Mouse (Mus musculus) stomach, postnatal 0 days (tissue): ENCODE measurements at regions not wholly inside any gene's neighbourhood (a gene's known extent, or its start where the extent isn't known, plus 50 kb on each side); places are given as distances from the start of the nearest gene placed in this dataset.

ENCODE experiments used
- ATAC-seq: fragments of 200-750 bp; cut with Nextera tagmentation; 2 replicates; pipeline ENCODE4 v1.8.0; 2017; ENCODE audit not compliant: low FRiP score, low TSS enrichment
- DNase-seq: peaks from one replicate; pipeline ENCODE4 v3.0.0-alpha.2; 2016; ENCODE audit warnings: low spot score
- H3K27ac ChIP-seq: fragments of 300-500 bp; sonication (generic); replicated peaks from 2 replicates; pipeline ENCODE4 v1.5.1; 2014; ENCODE audit warnings: mild to moderate bottlenecking, control low read depth
- H3K27me3 ChIP-seq: fragments of 300-500 bp; sonication (generic); 2 replicates; pipeline ENCODE4 v1.6.1; 2014; ENCODE audit warnings: low read length; ENCODE audit not compliant: control insufficient read depth, insufficient read depth
- H3K36me3 ChIP-seq: fragments of 300-500 bp; sonication (generic); 2 replicates; pipeline ENCODE4 v1.6.1; 2014; ENCODE audit warnings: low read length, mixed read lengths; ENCODE audit not compliant: control insufficient read depth, insufficient read depth
- H3K4me1 ChIP-seq: fragments of 300-500 bp; sonication (generic); replicated peaks from 2 replicates; pipeline ENCODE4 v1.6.1; 2014; ENCODE audit warnings: antibody characterized with exemption; ENCODE audit not compliant: control insufficient read depth, insufficient read depth
- H3K4me2 ChIP-seq: fragments of 300-500 bp; sonication (generic); replicated peaks from 2 replicates; pipeline ENCODE4 v1.6.1; 2014; ENCODE audit warnings: low read depth, mild to moderate bottlenecking, control low read depth, moderate library complexity
- H3K4me3 ChIP-seq: fragments of 300-500 bp; sonication (generic); 2 replicates; pipeline ENCODE4 v1.5.1; 2014; ENCODE audit warnings: low read depth, low read length, control low read depth
- H3K9ac ChIP-seq: fragments of 300-500 bp; sonication (generic); 2 replicates; pipeline ENCODE4 v1.6.1; 2014; ENCODE audit warnings: mild to moderate bottlenecking, low read length, control low read depth, mixed read lengths
- H3K9me3 ChIP-seq: fragments of 300-500 bp; sonication (generic); 2 replicates; pipeline ENCODE4 v1.6.1; 2016; ENCODE audit warnings: low read length; ENCODE audit not compliant: control insufficient read depth
- CTCF ChIP-seq: IDR thresholded peaks from 2 replicates; pipeline ENCODE4 v1.5.1; 2016; ENCODE audit warnings: antibody characterized with exemption, low read depth, mild to moderate bottlenecking, moderate library complexity
- EP300 ChIP-seq: optimal IDR thresholded peaks from 2 replicates; pipeline ENCODE3; 2016; ENCODE audit warnings: antibody characterized with exemption
- WGBS: fragments of 180-500 bp; shearing (Covaris S2); extraction: QIAGEN DNeasy Blood & Tissue Kit; methylation state at CpG from one replicate; pipeline ENCODE4 v1.1.7; 2014; 5-methylcytosine and 5-hydroxymethylcytosine counted together

GRCm38 (mm10) chr14:24747796-24748496 is 261.0 kb downstream of the Rps24 start:
- DNase-seq: peak; percentile 27
- no peak overlapping the region for H3K9ac ChIP-seq
- no peak for TF ChIP-seq CTCF
- TF ChIP-seq EP300: no peak
- 26% methylated on average over 7 of the region's 7 CpGs for WGBS
- H3K27me3 ChIP-seq: no peaks in the 10 kb centered on the region
- no peak overlapping the region for H3K4me3 ChIP-seq
- peak; percentile 90 for ATAC-seq
- H3K4me2 ChIP-seq: 0 out of 2 replicates have a peak overlapping the region, but pooled peaks have one; percentile 17
- no peaks in the 10 kb centered on the region for H3K9me3 ChIP-seq
- H3K36me3 ChIP-seq: no peaks in the 10 kb centered on the region
- H3K27ac ChIP-seq: peak overlapping the region; percentile 78
- 0 out of 2 replicates have a peak, but pooled peaks cover 4% of the 10 kb centered on the region for H3K4me1 ChIP-seq

- Histone ChIP-seq H3K4me1 (0 out of 2 replicates have a peak, but pooled peaks cover 4% of the 10 kb centered on the region), H3K4me2 (no peak overlapping the region), H3K4me3 (no peak overlapping the region), H3K27ac (peak overlapping the region; percentile 78), H3K9ac (no peak overlapping the region), H3K36me3 (no peaks in the 10 kb centered on the region), H3K27me3 (no peaks in the 10 kb centered on the region), H3K9me3 (no peaks in the 10 kb centered on the region)
- no peak for ATAC-seq
- TF ChIP-seq CTCF: no peak
- TF ChIP-seq EP300: no peak
- DNase-seq: no peak
- 48% methylated on average over 2 of the region's 2 CpGs for WGBS
These were observed 261.6 kb downstream of the Rps24 start for GRCm38 (mm10) chr14:24748497-24748862.

- 81% methylated on average over 9 of the region's 9 CpGs for WGBS
- no peak overlapping the region for H3K4me2 ChIP-seq
- no peak for ATAC-seq
- no peaks in the 10 kb centered on the region for H3K27me3 ChIP-seq
- TF ChIP-seq EP300: no peak
- no peak for TF ChIP-seq CTCF
- no peak overlapping the region for H3K4me3 ChIP-seq
- DNase-seq: no peak
- 0 out of 2 replicates have a peak, but pooled peaks cover 4% of the 10 kb centered on the region for H3K4me1 ChIP-seq
- no peak overlapping the region for H3K9ac ChIP-seq
- peak overlapping the region; percentile 78; the same call in 1 of the 2 replicates for H3K27ac ChIP-seq
- H3K9me3 ChIP-seq: no peaks in the 10 kb centered on the region
- no peaks in the 10 kb centered on the region for H3K36me3 ChIP-seq
These were observed 262.4 kb downstream of the Rps24 start for GRCm38 (mm10) chr14:24749313-24749712.

- Histone ChIP-seq H3K36me3 (no peaks in the 10 kb centered on the region), H3K4me1 (0 out of 2 replicates have a peak, but pooled peaks cover 4% of the 10 kb centered on the region), H3K27ac (no peak overlapping the region), H3K9ac (no peak overlapping the region), H3K27me3 (no peaks in the 10 kb centered on the region), H3K9me3 (no peaks in the 10 kb centered on the region), H3K4me3 (no peak overlapping the region), H3K4me2 (no peak overlapping the region)
- ATAC-seq (no peak), DNase-seq (no peak)
- WGBS: 89% methylated on average over 8 of the region's 8 CpGs
- no peak for TF ChIP-seq CTCF
- no peak for TF ChIP-seq EP300
These were observed 264.3 kb downstream of the Rps24 start for GRCm38 (mm10) chr14:24751227-24751626.

- no peaks in the 10 kb centered on the region for H3K27me3 ChIP-seq
- H3K9ac ChIP-seq: no peak overlapping the region
- TF ChIP-seq EP300 (no peak), CTCF (no peak)
- no peak for ATAC-seq
- no peak overlapping the region for H3K4me3 ChIP-seq
- H3K9me3 ChIP-seq: no peaks in the 10 kb centered on the region
- no peaks in the 10 kb centered on the region for H3K36me3 ChIP-seq
- no peak for DNase-seq
- H3K4me1 ChIP-seq: no peaks in the 10 kb centered on the region
- no peak overlapping the region for H3K27ac ChIP-seq
- H3K4me2 ChIP-seq: no peak overlapping the region
- WGBS: 58% methylated on average over 1 of the region's 1 CpGs
These were observed 267.8 kb downstream of the Rps24 start for GRCm38 (mm10) chr14:24754753-24755152.

GRCm38 (mm10) chr14:24755426-24756117 is 268.6 kb downstream of the Rps24 start:
- ATAC-seq: no peak
- DNase-seq: no peak
- Histone ChIP-seq H3K27ac (no peak overlapping the region), H3K4me1 (no peaks in the 10 kb centered on the region), H3K27me3 (no peaks in the 10 kb centered on the region), H3K36me3 (no peaks in the 10 kb centered on the region), H3K4me3 (no peak overlapping the region), H3K9me3 (no peaks in the 10 kb centered on the region), H3K9ac (no peak overlapping the region), H3K4me2 (no peak overlapping the region)
- 85% methylated on average over 12 of the region's 12 CpGs for WGBS
- no peak for TF ChIP-seq CTCF
- no peak for TF ChIP-seq EP300
